Mouse (Mus musculus) spleen, postnatal 0 days (tissue): ENCODE measurements around the gene Anp32b. TPM values are rescaled to one million over a fixed set of nuclear protein-coding genes. Genes with fewer than 3 reads are reported as not detected.

Source experiments
- polyA plus RNA-seq: library from polyadenylated mRNA; unstranded; fragments of >200 nt; fragmentation: Nextera tagmentation; extraction: Ambion mirVana; gene quantifications from 2 replicates; pipeline ENCODE4 v1.2.1, GENCODE M21; 2015

Gene Anp32b
- 436 and 521 TPM in 2 replicates for polyA plus RNA-seq

GRCm38 (mm10) chr4:46450519-46451131 is at the start of gene Anp32b:
TSS of gene Anp32b (plus strand) at chr4:46450902.

GRCm38 (mm10) chr4:46413406-46413805 is 37.3 kb upstream of the Anp32b start, which contains the start of gene Hemgn:
TSS of gene Hemgn (minus strand) at chr4:46413506.

DNA sequence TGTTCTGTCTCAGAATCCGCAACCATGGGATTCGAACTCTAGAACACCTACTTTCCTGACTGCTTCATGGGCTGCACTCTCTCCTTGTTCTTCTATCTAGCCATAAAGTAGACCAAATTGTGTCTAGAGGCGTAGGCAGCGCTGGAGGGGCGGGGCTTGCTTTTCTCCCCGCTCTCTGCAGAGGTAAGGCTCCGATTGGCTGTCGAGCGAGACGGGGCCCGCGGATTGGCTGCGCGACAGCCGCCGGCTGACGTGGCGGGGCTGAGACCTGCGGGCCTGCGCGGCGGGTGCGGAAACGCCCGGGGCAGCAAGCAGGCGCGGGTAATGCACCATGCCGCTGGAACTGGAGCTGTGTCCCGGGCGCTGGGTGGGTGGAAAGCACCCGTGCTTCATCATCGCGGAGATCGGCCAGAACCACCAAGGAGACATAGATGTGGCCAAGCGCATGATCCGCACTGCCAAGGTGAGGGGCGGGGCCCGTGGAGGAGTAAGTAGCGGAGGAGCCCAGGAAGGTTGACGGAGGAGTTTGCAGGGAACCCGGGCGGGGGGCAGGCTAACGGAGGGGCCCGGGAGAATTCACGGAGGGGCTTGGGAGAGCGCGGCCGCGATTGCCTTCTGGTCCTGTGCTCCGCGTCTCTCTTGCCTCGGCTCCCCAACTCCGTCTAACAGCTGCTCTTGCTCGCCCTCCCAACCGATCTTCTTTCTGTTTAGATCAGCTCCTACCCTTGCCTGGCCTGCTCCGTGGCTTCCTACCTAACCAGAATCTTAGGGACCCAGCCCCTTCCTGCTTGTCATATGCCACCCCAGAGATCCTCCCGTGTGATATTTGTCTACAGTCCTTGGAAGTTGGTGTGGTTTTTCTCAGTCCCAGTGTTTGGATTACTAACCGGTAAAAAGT is 38.6 kb downstream of the Anp32b start, which contains the start of gene Nans:
Gene Nans (plus strand): TSS at position 221 of the 898 bp plus-strand sequence.

Other genes with a start within 250 kb of the Anp32b start
- not detected in 2 replicates for gene Foxe1, start 107.3 kb upstream of the Anp32b start, polyA plus RNA-seq
- gene Trmo, start 61.5 kb upstream of the Anp32b start, polyA plus RNA-seq = 8.1 and 8.9 TPM in 2 replicates
- 261 and 331 TPM in 2 replicates for gene Hemgn, start 37.4 kb upstream of the Anp32b start, polyA plus RNA-seq
- gene Nans, start 38.3 kb downstream of the Anp32b start, polyA plus RNA-seq = 57.3 and 58.5 TPM in 2 replicates
- gene Trim14, start 85.2 kb downstream of the Anp32b start, polyA plus RNA-seq = 6.5 and 10.8 TPM in 2 replicates
- 4.5 and 6.2 TPM in 2 replicates for gene Coro2a, start 151.3 kb downstream of the Anp32b start, polyA plus RNA-seq
- gene Tbc1d2, start 199.3 kb downstream of the Anp32b start, polyA plus RNA-seq = 1.7 and 2.4 TPM in 2 replicates